Comparison of ENCODE assay signal across 8 mouse cellular contexts in genomic region chr5:116592049-116592800, GRCm38 (mm10). TPM values are rescaled to one million over a fixed set of nuclear protein-coding genes. Genes with fewer than 3 reads are reported as not detected.
DNase-seq lines count a peak whose midpoint lies in the region; ATAC-seq and TF ChIP-seq lines count a peak whose summit lies in the region.

No protein-coding gene starts in this region.

- peaks cover 49% of the 10 kb centered on the region for H3K27me3 ChIP-seq in kidney, embryonic 14.5 days (ENCODE audit: control insufficient read depth, insufficient read depth, low read length)
- H3K27me3 ChIP-seq in intestine, postnatal 0 days (replicated peaks; ENCODE audit: control insufficient read depth, insufficient read depth, low read length) = peaks cover 29% of the 10 kb centered on the region

- no peak overlapping the region for H3K9ac ChIP-seq in kidney, embryonic 14.5 days (ENCODE audit: low read depth, low read length)
- no peak overlapping the region for H3K9ac ChIP-seq in intestine, postnatal 0 days (ENCODE audit: low read depth, low read length)

- no peak for TF ChIP-seq CTCF in intestine, postnatal 0 days (IDR thresholded peaks at IDR 0.05; ENCODE audit: low read depth)

- no peaks in the 10 kb centered on the region for H3K36me3 ChIP-seq in kidney, embryonic 14.5 days (ENCODE audit: control insufficient read depth, insufficient read depth, low read length)
- no peaks in the 10 kb centered on the region for H3K36me3 ChIP-seq in intestine, postnatal 0 days (ENCODE audit: control insufficient read depth, insufficient read depth)

- 0 out of 2 replicates have a peak, but pooled peaks cover 5% of the 10 kb centered on the region for H3K4me1 ChIP-seq in kidney, embryonic 14.5 days (ENCODE audit: control insufficient read depth, insufficient read depth, low read length)
- H3K4me1 ChIP-seq in intestine, postnatal 0 days (replicated peaks; ENCODE audit: control insufficient read depth, insufficient read depth, low read length) = no peaks in the 10 kb centered on the region

- H3K27ac ChIP-seq in kidney, embryonic 14.5 days (ENCODE audit: low read depth, low read length) = no peak overlapping the region
- H3K27ac ChIP-seq in intestine, postnatal 0 days (ENCODE audit: low read depth, low read length) = no peak overlapping the region

- no peak for ATAC-seq in kidney, embryonic 14.5 days (ENCODE audit: low FRiP score, low TSS enrichment)
- ATAC-seq in intestine, postnatal 0 days = no peak

- no peaks in the 10 kb centered on the region; the same call in 1 of the 2 replicates for H3K9me3 ChIP-seq in kidney, embryonic 14.5 days (ENCODE audit: control insufficient read depth, low read length)
- no peaks in the 10 kb centered on the region for H3K9me3 ChIP-seq in intestine, postnatal 0 days (ENCODE audit: control insufficient read depth)

- DNase-seq in kidney, postnatal 4 days = no peak
- DNase-seq in embryo, embryonic 9.5 days (ENCODE audit: extremely low spot score) = peak; percentile 66
- DNase-seq in retina, postnatal 1 day = peak; percentile 90
- no peak for DNase-seq in spleen, adult 12 weeks (ENCODE audit: low spot score)
- DNase-seq in adrenal gland, adult (ENCODE audit: inconsistent age in 2 of 2, low spot score in 1 of 2) = no peak
- DNase-seq in thymus, postnatal 4 days = no peak

- peak overlapping the region; percentile 39 for H3K4me2 ChIP-seq in kidney, embryonic 14.5 days (replicated peaks; ENCODE audit: low read depth, low read length)
- H3K4me2 ChIP-seq in intestine, postnatal 0 days (replicated peaks; ENCODE audit: low read depth) = no peak overlapping the region

- peak overlapping the region; percentile 25 for H3K4me3 ChIP-seq in kidney, embryonic 14.5 days (ENCODE audit: low read length)
- H3K4me3 ChIP-seq in intestine, postnatal 0 days (ENCODE audit: low read depth, low read length) = peak overlapping the region; percentile 11; the same call in 1 of the 2 replicates

- 1% methylated on average over 32 of the region's 32 CpGs for WGBS in kidney, embryonic 14.5 days
- WGBS in intestine, postnatal 0 days = 3% methylated on average over 32 of the region's 32 CpGs

RNA-seq across cellular contexts. Expression of gene Srrm4, which starts 0.6 kb away (rescaled TPM):
- 0.10 and 0.32 TPM in 2 replicates for polyA plus RNA-seq in kidney, embryonic 14.5 days (2014; fragmentation: Nextera tagmentation; extraction: Ambion mirVana)
- 0.52 and 0.77 TPM in 2 replicates for polyA plus RNA-seq in intestine, postnatal 0 days (2015; fragmentation: Nextera tagmentation; extraction: Ambion mirVana)

Comparison
In these comparisons a context has a peak if more than half of its experiments do, and no peak if none do; other contexts are left out.
1. DNase-seq: peak in embryo, embryonic 9.5 days (single experiment) and retina, postnatal 1 day (single experiment); none in kidney, postnatal 4 days (0 of 2), spleen, adult 12 weeks (single experiment), adrenal gland, adult (0 of 2) and thymus, postnatal 4 days (single experiment).